Mouse (Mus musculus): ENCODE measurements around the gene Arpc5l.

Arpc5l gene

GRCm38 (mm10) chr2:39004880-39005435, at the start of gene Arpc5l:
Arpc5l (plus strand) TSS chr2:39005348.
- peak; percentile 97 for DNase-seq (ENCODE audit: low spot score)

DNA sequence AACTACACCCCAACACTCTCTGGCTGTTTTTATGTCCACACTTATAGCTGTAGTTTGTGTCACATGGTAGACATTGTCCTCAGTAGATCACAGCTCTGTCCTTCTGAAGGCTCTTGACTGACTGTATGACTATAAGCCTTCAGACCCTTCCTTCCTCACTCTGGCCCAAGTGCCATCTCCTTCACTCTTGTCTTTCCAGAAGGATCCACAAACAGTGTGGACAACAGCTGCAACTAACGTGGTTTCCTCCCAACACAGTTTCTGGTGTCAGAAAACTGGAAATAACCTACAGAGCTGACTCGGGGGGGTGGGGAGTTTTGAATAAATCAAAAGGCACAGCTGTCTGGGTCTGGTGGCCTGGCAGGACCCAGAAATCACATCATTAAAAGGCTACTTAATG, 49.1 kb upstream of the Arpc5l start:
- DNase-seq (ENCODE audit: low spot score) = no peak

- DNase-seq (ENCODE audit: low spot score) = no peak
Observed at GRCm38 (mm10) chr2:38957671-38958223, 47.4 kb upstream of the Arpc5l start.

GRCm38 (mm10) chr2:38964198-38964597, 41.0 kb upstream of the Arpc5l start:
- peak; percentile 41 for DNase-seq (ENCODE audit: low spot score)

DNA sequence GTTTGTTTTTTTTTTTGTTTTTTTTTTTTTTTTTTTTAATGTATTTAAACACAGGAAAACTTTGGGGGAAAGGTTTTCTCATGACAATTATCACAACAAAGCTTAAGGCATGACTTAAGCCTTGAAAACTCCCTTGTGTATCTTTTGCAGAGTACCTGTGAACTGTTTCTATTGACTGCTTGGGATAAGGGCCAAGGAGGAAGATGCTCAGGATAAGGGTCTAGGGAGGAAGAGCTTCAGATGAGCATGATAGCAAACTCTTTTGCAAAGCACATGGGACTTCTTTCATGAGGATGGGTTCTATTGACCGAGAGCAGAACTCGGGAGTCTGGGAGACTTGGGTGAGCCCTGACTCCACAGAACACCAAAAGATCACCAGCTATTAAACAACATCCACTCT, 35.5 kb upstream of the Arpc5l start:
- no peak for DNase-seq (ENCODE audit: low spot score)

DNA sequence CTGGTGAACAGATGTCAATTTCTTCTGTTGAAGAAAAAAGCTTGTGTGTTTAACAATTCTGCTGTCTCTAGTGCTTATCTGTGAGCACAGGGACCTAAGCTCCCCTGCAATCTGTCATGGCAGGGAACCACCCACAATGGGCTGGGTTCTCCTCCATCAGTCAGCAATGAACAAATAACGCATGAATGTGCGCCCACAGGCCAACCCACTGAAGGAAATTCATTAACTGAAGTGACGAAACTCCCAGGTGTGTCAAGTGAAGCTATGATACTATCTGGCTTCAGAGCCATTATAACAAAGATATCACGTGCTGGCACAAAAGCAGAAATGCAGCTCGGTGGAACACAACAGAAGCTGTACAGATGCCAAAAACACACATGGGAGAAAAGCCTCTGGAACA, 35.1 kb upstream of the Arpc5l start:
- DNase-seq (ENCODE audit: low spot score) = no peak

DNA sequence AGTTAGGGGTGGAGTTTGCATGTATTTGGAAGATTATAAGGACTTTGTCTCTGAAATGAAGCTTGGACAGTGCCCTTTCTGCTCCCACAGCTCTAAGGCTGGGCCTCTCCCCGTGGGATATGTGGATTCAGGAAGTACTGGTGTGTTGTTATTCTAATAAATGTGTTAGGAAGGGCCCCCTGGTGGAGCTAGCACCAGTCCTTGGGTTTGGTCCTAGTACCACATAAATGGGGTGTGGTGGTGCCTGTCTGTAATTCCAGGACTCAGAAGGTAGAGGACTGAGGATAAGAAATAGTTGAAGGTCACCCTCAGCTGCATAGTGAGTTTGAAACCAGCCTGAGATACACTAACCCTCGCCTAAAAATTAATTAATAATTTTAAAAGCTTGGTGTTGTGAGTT, 31.9 kb upstream of the Arpc5l start:
- no peak for DNase-seq (ENCODE audit: low spot score)

DNA sequence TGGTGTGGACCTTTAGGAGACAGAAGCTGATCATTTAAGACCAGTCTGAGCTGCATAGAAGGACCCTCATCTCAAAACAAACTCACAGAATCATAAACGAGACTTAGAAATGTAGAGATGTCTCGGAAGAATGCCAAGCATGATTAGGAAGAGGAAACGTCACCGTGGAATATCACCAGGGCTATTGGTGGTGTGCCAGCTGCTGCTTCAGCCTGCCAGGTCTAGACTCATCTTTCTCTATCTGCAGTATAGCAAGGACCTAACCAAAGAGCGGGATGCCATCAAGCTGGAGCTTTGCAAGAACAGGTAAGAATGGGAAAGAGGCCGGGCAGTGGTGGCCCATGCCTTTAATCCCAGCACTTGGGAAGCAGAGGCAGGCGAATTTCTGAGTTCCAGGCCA, 31.4 kb upstream of the Arpc5l start:
- DNase-seq (ENCODE audit: low spot score) = no peak

DNA sequence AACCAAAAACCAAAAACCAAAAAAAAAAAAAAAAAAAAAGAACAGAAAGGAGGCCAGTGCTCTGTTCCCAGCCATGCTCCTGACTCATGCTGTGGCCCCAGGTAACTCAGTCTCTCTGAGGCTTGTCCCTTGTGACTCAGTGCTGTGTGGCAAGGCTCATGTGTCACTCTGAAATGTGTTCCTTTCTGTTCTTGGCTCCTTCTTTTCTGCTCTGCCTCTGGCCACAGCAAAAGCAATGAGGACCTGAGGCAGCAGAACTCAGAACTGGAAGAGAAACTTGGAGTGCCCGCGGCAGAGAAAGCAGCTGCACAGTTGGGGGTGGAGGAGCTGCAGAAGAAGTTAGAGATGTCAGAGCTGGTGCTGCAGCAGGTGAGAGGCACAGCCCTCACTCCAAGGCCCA, 31.0 kb upstream of the Arpc5l start:
- no peak for DNase-seq (ENCODE audit: low spot score)

DNA sequence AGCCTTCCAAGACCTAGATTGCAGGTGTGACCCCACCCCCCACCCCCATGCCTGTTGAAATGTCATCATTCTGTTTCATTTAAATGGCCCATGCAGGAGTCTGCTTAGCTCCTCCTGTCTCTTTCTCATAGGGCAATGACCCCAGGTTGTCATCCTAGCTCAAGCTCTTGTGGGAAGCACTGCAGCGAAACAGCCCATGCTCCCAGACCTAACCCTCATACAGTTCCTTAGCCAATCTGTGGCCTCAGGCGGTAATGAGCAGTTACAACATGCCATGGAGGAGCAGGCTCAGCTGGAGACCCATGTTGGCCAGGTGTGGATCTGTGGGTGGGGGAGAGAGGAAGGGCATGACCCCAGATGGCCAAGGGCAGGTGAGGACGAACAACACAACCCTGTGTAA, 30.0 kb upstream of the Arpc5l start:
- DNase-seq (ENCODE audit: low spot score) = no peak

DNA sequence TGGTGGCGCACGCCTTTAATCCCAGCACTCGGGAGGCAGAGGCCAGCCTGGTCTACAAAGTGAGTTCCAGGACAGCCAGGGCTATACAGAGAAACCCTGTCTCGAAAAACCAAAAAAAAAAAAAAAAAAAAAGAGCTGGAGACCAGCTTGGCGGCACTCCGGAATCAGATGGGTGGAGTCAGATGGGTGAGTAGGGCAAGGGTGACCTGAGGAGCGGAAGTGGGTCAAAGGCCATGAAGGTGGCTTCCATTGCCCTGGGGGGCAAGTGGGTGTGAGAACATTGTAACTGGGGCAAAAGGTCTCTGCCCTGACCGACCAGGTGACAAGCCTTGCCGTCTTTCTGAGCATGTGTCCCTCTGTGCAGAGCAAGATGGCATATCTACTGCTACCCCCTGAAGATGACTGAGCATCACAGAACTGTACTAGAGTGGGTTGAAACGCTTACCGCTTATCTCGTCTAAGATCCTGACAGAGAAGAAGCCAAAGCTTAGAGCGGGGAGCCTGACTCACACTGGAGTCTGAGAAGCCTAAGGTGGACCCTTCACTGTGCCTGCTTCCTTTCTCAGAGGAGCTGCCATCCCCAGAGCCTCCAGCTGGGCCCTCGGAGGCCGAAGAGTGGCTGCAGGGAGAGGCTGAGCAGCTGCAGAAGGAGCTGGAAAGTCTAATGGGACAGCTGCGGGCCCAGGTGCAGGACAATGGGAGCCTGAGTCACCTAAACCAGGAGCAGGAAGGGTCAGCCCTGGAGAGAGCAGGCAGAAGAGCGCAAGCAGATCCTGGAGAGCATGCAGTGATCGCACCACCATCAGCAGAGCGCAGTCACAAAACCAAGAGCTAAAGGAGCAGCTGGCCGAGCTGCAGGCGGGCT, 29.0 kb upstream of the Arpc5l start:
- no peak for DNase-seq (ENCODE audit: low spot score)

- DNase-seq (ENCODE audit: low spot score) = no peak
Observed at GRCm38 (mm10) chr2:38977837-38978236, 27.3 kb upstream of the Arpc5l start.

- DNase-seq (ENCODE audit: low spot score) = no peak
Observed at GRCm38 (mm10) chr2:38983456-38983855, 21.7 kb upstream of the Arpc5l start.

GRCm38 (mm10) chr2:38986580-38986979, 18.6 kb upstream of the Arpc5l start:
- no peak for DNase-seq (ENCODE audit: low spot score)

DNA sequence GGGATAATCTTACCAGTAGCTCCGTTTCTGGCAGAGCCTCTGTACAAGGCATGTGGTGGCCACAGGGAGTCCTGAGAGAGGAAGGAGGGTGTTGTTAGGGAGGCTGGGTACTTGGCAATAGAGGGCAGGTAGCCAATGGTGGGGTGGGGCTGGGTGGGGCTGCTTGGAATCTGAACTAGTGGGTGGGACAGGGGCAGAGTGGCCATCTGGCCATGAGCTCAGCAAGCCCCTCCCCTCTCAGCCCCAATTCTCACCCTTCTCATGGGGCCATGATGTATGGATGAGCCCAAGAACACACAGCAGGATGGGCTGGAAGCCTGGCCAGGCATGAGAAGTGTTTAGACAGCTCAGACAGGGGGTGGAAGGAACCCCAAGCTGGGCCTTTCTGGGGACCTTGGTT, 17.8 kb upstream of the Arpc5l start:
- DNase-seq (ENCODE audit: low spot score) = no peak

- DNase-seq (ENCODE audit: low spot score) = no peak
Observed at GRCm38 (mm10) chr2:38987803-38988510, 17.2 kb upstream of the Arpc5l start.

- no peak for DNase-seq (ENCODE audit: low spot score)
Observed at GRCm38 (mm10) chr2:38988929-38989328, 16.2 kb upstream of the Arpc5l start.

- no peak for DNase-seq (ENCODE audit: low spot score)
Observed at GRCm38 (mm10) chr2:38992004-38992403, 13.1 kb upstream of the Arpc5l start.

- DNase-seq (ENCODE audit: low spot score) = no peak
Observed at GRCm38 (mm10) chr2:38992452-38992851, 12.7 kb upstream of the Arpc5l start.

GRCm38 (mm10) chr2:38997386-38998374, 7.5 kb upstream of the Arpc5l start, which contains the start of gene Wdr38:
Wdr38 (plus strand) TSS chr2:38997476.
- peak; percentile 92 for DNase-seq (ENCODE audit: low spot score)

DNA sequence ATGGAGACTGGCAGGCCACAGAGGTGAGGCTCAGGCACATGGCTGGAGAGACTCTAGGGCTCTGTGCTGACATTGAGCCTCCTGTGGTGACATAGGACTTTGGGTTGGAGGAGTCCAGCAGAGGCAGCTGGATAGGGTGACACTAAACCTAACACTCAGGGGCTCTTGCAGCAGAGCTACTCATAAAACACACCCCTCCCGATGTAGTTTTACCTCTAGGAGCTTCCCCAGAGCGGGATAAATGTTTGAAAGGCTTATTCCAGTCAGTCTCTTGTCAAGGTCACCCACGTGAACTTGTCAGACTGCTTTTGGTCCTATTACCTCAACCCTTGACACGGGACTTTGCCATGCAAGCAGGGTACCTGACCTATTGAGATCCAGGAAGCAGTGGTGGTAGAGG, 5.8 kb upstream of the Arpc5l start:
- no peak for DNase-seq (ENCODE audit: low spot score)
